Mouse (Mus musculus) neural tube, embryonic 14.5 days (tissue): ENCODE measurements around the gene Gm4133. TPM values are rescaled to one million over a fixed set of nuclear protein-coding genes. Genes with fewer than 3 reads are reported as not detected.
"Not testable (repeated sequence)": the region's sequence is repeated elsewhere in the genome, so short reads cannot be mapped to it uniquely, and the experiment has no call there.

Experiments
- ATAC-seq: fragments of 200-750 bp; cut with Nextera tagmentation; 2 replicates; pipeline ENCODE4 v1.8.0; 2017; ENCODE audit warnings: low read depth, mild to moderate bottlenecking, moderate TSS enrichment, moderate library complexity
- H3K27ac ChIP-seq: fragments of 300-500 bp; sonication (generic); 2 replicates; pipeline ENCODE4 v1.5.1; 2014; ENCODE audit warnings: low read depth, mild to moderate bottlenecking, control low read depth, low read length, moderate library complexity, mixed read lengths
- H3K27me3 ChIP-seq: fragments of 300-500 bp; sonication (generic); 2 replicates; pipeline ENCODE4 v1.6.1; 2014; ENCODE audit warnings: low read length; ENCODE audit not compliant: control insufficient read depth, insufficient read depth
- H3K36me3 ChIP-seq: fragments of 300-500 bp; sonication (generic); 2 replicates; pipeline ENCODE4 v1.6.1; 2014; ENCODE audit warnings: low read length, mixed read lengths; ENCODE audit not compliant: control insufficient read depth, insufficient read depth
- H3K4me1 ChIP-seq: fragments of 300-500 bp; sonication (generic); 2 replicates; pipeline ENCODE4 v1.6.1; 2014; ENCODE audit warnings: low read length; ENCODE audit not compliant: control insufficient read depth, insufficient read depth
- H3K4me2 ChIP-seq: fragments of 300-500 bp; sonication (generic); 2 replicates; pipeline ENCODE4 v1.6.1; 2014; ENCODE audit warnings: mild to moderate bottlenecking, low read depth, low read length, control low read depth
- H3K4me3 ChIP-seq: fragments of 300-500 bp; sonication (generic); 2 replicates; pipeline ENCODE4 v1.5.1; 2014; ENCODE audit warnings: low read depth, low read length, control low read depth, mixed read lengths
- H3K9ac ChIP-seq: fragments of 300-500 bp; sonication (generic); replicated peaks from 2 replicates; pipeline ENCODE4 v1.6.1; 2014; ENCODE audit warnings: low read depth, mild to moderate bottlenecking, control low read depth, low read length, mixed read lengths
- H3K9me3 ChIP-seq: fragments of 300-500 bp; sonication (generic); 2 replicates; pipeline ENCODE4 v1.6.1; 2016; ENCODE audit warnings: low read length; ENCODE audit not compliant: control insufficient read depth
- WGBS: fragments of 180-500 bp; shearing (Covaris S2); extraction: QIAGEN DNeasy Blood & Tissue Kit; methylation state at CpG from one replicate; pipeline ENCODE4 v1.1.7; 2014; 5-methylcytosine and 5-hydroxymethylcytosine counted together
- polyA plus RNA-seq: library from polyadenylated mRNA; unstranded; fragments of >200 nt; fragmentation: Nextera tagmentation; extraction: Ambion mirVana; gene quantifications from 2 replicates; pipeline ENCODE4 v1.2.1, GENCODE M21; 2014

The Gm4133 gene
- not detected in 2 replicates for polyA plus RNA-seq

GRCm38 (mm10) chr7:20333965-20334364, at the start of gene Gm4133:
Gene Gm4133 (minus strand): TSS chr7:20334065.
- not testable (repeated sequence) for ATAC-seq
- WGBS, result no CpG with 5 or more reads among the region's 2 CpGs

GRCm38 (mm10) chr7:20375310-20375709, 41.4 kb upstream of the Gm4133 start, which contains the start of gene Gm5728:
Gene Gm5728 (minus strand): TSS chr7:20375410.
- WGBS, result no CpG with 5 or more reads among the region's 1 CpGs
- not testable (repeated sequence) for H3K36me3 ChIP-seq, H3K9me3 ChIP-seq, H3K4me3 ChIP-seq, H3K4me1 ChIP-seq, ATAC-seq, H3K27me3 ChIP-seq, H3K4me2 ChIP-seq, H3K27ac ChIP-seq, H3K9ac ChIP-seq

More at GRCm38 (mm10) chr7:20333965-20334364, at the start of gene Gm4133:
- not testable (repeated sequence) for H3K4me3 ChIP-seq, H3K9me3 ChIP-seq, H3K27me3 ChIP-seq, H3K36me3 ChIP-seq, H3K9ac ChIP-seq, H3K4me1 ChIP-seq, H3K27ac ChIP-seq, H3K4me2 ChIP-seq

Other genes starting within 250 kb of the Gm4133 start
- gene Vmn1r91, start 234.4 kb downstream of the Gm4133 start, polyA plus RNA-seq, result not detected in 2 replicates
- not detected in 2 replicates for gene Gm16442, start 211.5 kb downstream of the Gm4133 start, polyA plus RNA-seq
- not detected in 2 replicates for gene Vmn1r93, start 195.0 kb downstream of the Gm4133 start, polyA plus RNA-seq
- gene Vmn1r94, start 165.7 kb downstream of the Gm4133 start, polyA plus RNA-seq, result not detected in 2 replicates
- gene Vmn1r95, start 140.4 kb downstream of the Gm4133 start, polyA plus RNA-seq, result not detected in 2 replicates
- not detected in 2 replicates for gene Gm6164, start 128.5 kb downstream of the Gm4133 start, polyA plus RNA-seq
- gene Gm4498, start 100.2 kb downstream of the Gm4133 start, polyA plus RNA-seq, result not detected in 2 replicates
- gene Gm5890, start 71.2 kb downstream of the Gm4133 start, polyA plus RNA-seq, result not detected in 2 replicates
- not detected in 2 replicates for gene Gm5728, start 41.3 kb upstream of the Gm4133 start, polyA plus RNA-seq
- not detected in 2 replicates for gene Vmn1r100, start 83.9 kb upstream of the Gm4133 start, polyA plus RNA-seq
- not detected in 2 replicates for gene Vmn1r101, start 108.5 kb upstream of the Gm4133 start, polyA plus RNA-seq
- gene Gm10670, start 140.9 kb upstream of the Gm4133 start, polyA plus RNA-seq, result not detected in 2 replicates
- gene Vmn1r103, start 176.5 kb upstream of the Gm4133 start, polyA plus RNA-seq, result not detected in 2 replicates
- not detected in 2 replicates for gene Vmn1r104, start 199.8 kb upstream of the Gm4133 start, polyA plus RNA-seq
- gene Gm5726, start 211.7 kb upstream of the Gm4133 start, polyA plus RNA-seq, result not detected in 2 replicates
- gene Gm4141, start 242.2 kb upstream of the Gm4133 start, polyA plus RNA-seq, result not detected in 2 replicates